Mouse (Mus musculus) neural tube, embryonic 14.5 days (tissue): Measurements from ENCODE around the gene Dlg2. TPM values are rescaled to one million over a fixed set of nuclear protein-coding genes. Genes with fewer than 3 reads are reported as not detected.

Source experiments
- ATAC-seq: fragments of 200-750 bp; cut with Nextera tagmentation; 2 replicates; pipeline ENCODE4 v1.8.0; 2017; ENCODE audit warnings: low read depth, mild to moderate bottlenecking, moderate TSS enrichment, moderate library complexity
- H3K27ac ChIP-seq: fragments of 300-500 bp; sonication (generic); 2 replicates; pipeline ENCODE4 v1.5.1; 2014; ENCODE audit warnings: low read depth, mild to moderate bottlenecking, control low read depth, low read length, moderate library complexity, mixed read lengths
- H3K27me3 ChIP-seq: fragments of 300-500 bp; sonication (generic); 2 replicates; pipeline ENCODE4 v1.6.1; 2014; ENCODE audit warnings: low read length; ENCODE audit not compliant: control insufficient read depth, insufficient read depth
- H3K36me3 ChIP-seq: fragments of 300-500 bp; sonication (generic); 2 replicates; pipeline ENCODE4 v1.6.1; 2014; ENCODE audit warnings: low read length, mixed read lengths; ENCODE audit not compliant: control insufficient read depth, insufficient read depth
- H3K4me1 ChIP-seq: fragments of 300-500 bp; sonication (generic); 2 replicates; pipeline ENCODE4 v1.6.1; 2014; ENCODE audit warnings: low read length; ENCODE audit not compliant: control insufficient read depth, insufficient read depth
- H3K4me2 ChIP-seq: fragments of 300-500 bp; sonication (generic); 2 replicates; pipeline ENCODE4 v1.6.1; 2014; ENCODE audit warnings: mild to moderate bottlenecking, low read depth, low read length, control low read depth
- H3K4me3 ChIP-seq: fragments of 300-500 bp; sonication (generic); 2 replicates; pipeline ENCODE4 v1.5.1; 2014; ENCODE audit warnings: low read depth, low read length, control low read depth, mixed read lengths
- H3K9ac ChIP-seq: fragments of 300-500 bp; sonication (generic); replicated peaks from 2 replicates; pipeline ENCODE4 v1.6.1; 2014; ENCODE audit warnings: low read depth, mild to moderate bottlenecking, control low read depth, low read length, mixed read lengths
- H3K9me3 ChIP-seq: fragments of 300-500 bp; sonication (generic); 2 replicates; pipeline ENCODE4 v1.6.1; 2016; ENCODE audit warnings: low read length; ENCODE audit not compliant: control insufficient read depth
- WGBS: fragments of 180-500 bp; shearing (Covaris S2); extraction: QIAGEN DNeasy Blood & Tissue Kit; methylation state at CpG from one replicate; pipeline ENCODE4 v1.1.7; 2014; 5-methylcytosine and 5-hydroxymethylcytosine counted together
- polyA plus RNA-seq: library from polyadenylated mRNA; unstranded; fragments of >200 nt; fragmentation: Nextera tagmentation; extraction: Ambion mirVana; gene quantifications from 2 replicates; pipeline ENCODE4 v1.2.1, GENCODE M21; 2014

Gene Dlg2
- polyA plus RNA-seq, 1 experiment from 2014 or later: 48.0 TPM

- no peak overlapping the region for H3K4me2 ChIP-seq
- no peak overlapping the region for H3K9ac ChIP-seq
- no peak; the same call in 1 of the 2 replicates for ATAC-seq
- no peaks in the 10 kb centered on the region for H3K36me3 ChIP-seq
- WGBS: 68% methylated on average over 12 of the region's 12 CpGs
- no peaks in the 10 kb centered on the region for H3K9me3 ChIP-seq
- H3K4me1 ChIP-seq: no peaks in the 10 kb centered on the region
- H3K27me3 ChIP-seq: no peaks in the 10 kb centered on the region
- H3K4me3 ChIP-seq: no peak overlapping the region
- no peak overlapping the region for H3K27ac ChIP-seq
These were observed 1458.6 kb downstream of the Dlg2 start for GRCm38 (mm10) chr7:91934881-91935597.

- Histone ChIP-seq H3K27ac (no peak overlapping the region), H3K4me2 (no peak overlapping the region), H3K9ac (no peak overlapping the region), H3K9me3 (no peaks in the 10 kb centered on the region), H3K36me3 (no peaks in the 10 kb centered on the region), H3K4me1 (no peaks in the 10 kb centered on the region), H3K4me3 (no peak overlapping the region), H3K27me3 (no peaks in the 10 kb centered on the region)
- WGBS: 83% methylated on average over 2 of the region's 2 CpGs
- ATAC-seq: no peak
These were observed 1459.7 kb downstream of the Dlg2 start for GRCm38 (mm10) chr7:91936193-91936592.

- no peak for ATAC-seq
- H3K4me1 ChIP-seq: no peaks in the 10 kb centered on the region
- H3K27me3 ChIP-seq: no peaks in the 10 kb centered on the region
- H3K27ac ChIP-seq: no peak overlapping the region
- WGBS: 91% methylated on average over 1 of the region's 1 CpGs
- no peak overlapping the region for H3K9ac ChIP-seq
- no peak overlapping the region for H3K4me2 ChIP-seq
- no peaks in the 10 kb centered on the region for H3K9me3 ChIP-seq
- H3K4me3 ChIP-seq: no peak overlapping the region
- H3K36me3 ChIP-seq: no peaks in the 10 kb centered on the region
These were observed 1466.8 kb downstream of the Dlg2 start for GRCm38 (mm10) chr7:91943224-91943623.

- Histone ChIP-seq H3K4me1 (no peaks in the 10 kb centered on the region), H3K9me3 (no peaks in the 10 kb centered on the region), H3K27ac (no peak overlapping the region), H3K36me3 (no peaks in the 10 kb centered on the region), H3K4me3 (no peak overlapping the region), H3K9ac (no peak overlapping the region), H3K4me2 (no peak overlapping the region), H3K27me3 (no peaks in the 10 kb centered on the region)
- 93% methylated on average over 1 of the region's 1 CpGs for WGBS
- ATAC-seq: no peak
These were observed 1479.1 kb downstream of the Dlg2 start for GRCm38 (mm10) chr7:91955584-91955983.

GRCm38 (mm10) chr7:91962956-91963355 lies 1486.5 kb downstream of the Dlg2 start:
- no peak for ATAC-seq
- WGBS: 85% methylated on average over 2 of the region's 2 CpGs

GRCm38 (mm10) chr7:91972970-91973369 lies 1496.5 kb downstream of the Dlg2 start:
- Histone ChIP-seq H3K9ac (no peak overlapping the region), H3K27me3 (no peaks in the 10 kb centered on the region), H3K4me2 (no peak overlapping the region), H3K4me1 (no peaks in the 10 kb centered on the region), H3K4me3 (no peak overlapping the region), H3K27ac (no peak overlapping the region), H3K36me3 (no peaks in the 10 kb centered on the region), H3K9me3 (no peaks in the 10 kb centered on the region)
- no peak for ATAC-seq
- 83% methylated on average over 1 of the region's 1 CpGs for WGBS

More at GRCm38 (mm10) chr7:91962956-91963355, 1486.5 kb downstream of the Dlg2 start:
- Histone ChIP-seq H3K9me3 (no peaks in the 10 kb centered on the region), H3K27me3 (no peaks in the 10 kb centered on the region), H3K4me1 (no peaks in the 10 kb centered on the region), H3K4me3 (no peak overlapping the region), H3K9ac (no peak overlapping the region), H3K27ac (no peak overlapping the region), H3K4me2 (no peak overlapping the region), H3K36me3 (no peaks in the 10 kb centered on the region)

GRCm38 (mm10) chr7:92003769-92004455 lies 1527.4 kb downstream of the Dlg2 start:
- H3K27ac ChIP-seq: no peak overlapping the region
- no peak for ATAC-seq
- no peak overlapping the region for H3K4me3 ChIP-seq
- H3K4me2 ChIP-seq: no peak overlapping the region
- H3K9ac ChIP-seq: no peak overlapping the region
- H3K9me3 ChIP-seq: no peaks in the 10 kb centered on the region
- no peaks in the 10 kb centered on the region for H3K36me3 ChIP-seq
- WGBS: 89% methylated on average over 5 of the region's 5 CpGs
- H3K27me3 ChIP-seq: no peaks in the 10 kb centered on the region
- H3K4me1 ChIP-seq: no peaks in the 10 kb centered on the region

- ATAC-seq: no peak
- WGBS: 82% methylated on average over 4 of the region's 4 CpGs
- H3K9ac ChIP-seq: no peak overlapping the region
These were observed 1529.4 kb downstream of the Dlg2 start for GRCm38 (mm10) chr7:92005681-92006425.

GRCm38 (mm10) chr7:92008702-92009101 lies 1532.2 kb downstream of the Dlg2 start:
- no peaks in the 10 kb centered on the region for H3K9me3 ChIP-seq
- no peak overlapping the region for H3K27ac ChIP-seq
- H3K36me3 ChIP-seq: no peaks in the 10 kb centered on the region
- H3K4me3 ChIP-seq: no peak overlapping the region
- WGBS: 88% methylated on average over 1 of the region's 1 CpGs
- H3K27me3 ChIP-seq: no peaks in the 10 kb centered on the region
- H3K4me1 ChIP-seq: no peaks in the 10 kb centered on the region
- no peak for ATAC-seq
- H3K4me2 ChIP-seq: no peak overlapping the region
- no peak overlapping the region for H3K9ac ChIP-seq

More at GRCm38 (mm10) chr7:92005681-92006425, 1529.4 kb downstream of the Dlg2 start:
- H3K4me2 ChIP-seq: no peak overlapping the region
- H3K27me3 ChIP-seq: no peaks in the 10 kb centered on the region
- H3K36me3 ChIP-seq: no peaks in the 10 kb centered on the region
- no peaks in the 10 kb centered on the region for H3K4me1 ChIP-seq
- no peaks in the 10 kb centered on the region for H3K9me3 ChIP-seq
- H3K4me3 ChIP-seq: no peak overlapping the region
- no peak overlapping the region for H3K27ac ChIP-seq
